Mouse (Mus musculus) intestine, embryonic 14.5 days (tissue): Measurements from ENCODE around the gene Birc2. TPM values are rescaled to one million over a fixed set of nuclear protein-coding genes. Genes with fewer than 3 reads are reported as not detected.

Experiments
- ATAC-seq: fragments of 200-750 bp; cut with Nextera tagmentation; replicated peaks from 2 replicates; pipeline ENCODE4 v1.8.0; 2017; ENCODE audit warnings: low read depth, moderate number of reproducible peaks, moderate TSS enrichment, moderate library complexity; ENCODE audit not compliant: low FRiP score, low TSS enrichment
- DNase-seq: peaks from one replicate; pipeline ENCODE4 v3.0.0-alpha.2; 2018; ENCODE audit warnings: low spot score
- H3K27ac ChIP-seq: fragments of 300-500 bp; sonication (generic); 2 replicates; pipeline ENCODE4 v1.5.1; 2014; ENCODE audit warnings: low read depth, mild to moderate bottlenecking, control low read depth
- H3K27me3 ChIP-seq: fragments of 300-500 bp; sonication (generic); replicated peaks from 2 replicates; pipeline ENCODE4 v1.6.1; 2014; ENCODE audit warnings: low read length, control low read depth; ENCODE audit not compliant: control insufficient read depth, insufficient read depth
- H3K36me3 ChIP-seq: fragments of 300-500 bp; sonication (generic); 2 replicates; pipeline ENCODE4 v1.6.1; 2014; ENCODE audit warnings: low read length, control low read depth; ENCODE audit not compliant: control insufficient read depth, insufficient read depth
- H3K4me1 ChIP-seq: fragments of 300-500 bp; sonication (generic); replicated peaks from 2 replicates; pipeline ENCODE4 v1.6.1; 2014; ENCODE audit warnings: low read length, control low read depth, mixed read lengths; ENCODE audit not compliant: control insufficient read depth, insufficient read depth
- H3K4me2 ChIP-seq: fragments of 300-500 bp; sonication (generic); 2 replicates; pipeline ENCODE4 v1.6.1; 2014; ENCODE audit warnings: low read length
- H3K4me3 ChIP-seq: fragments of 300-500 bp; sonication (generic); 2 replicates; pipeline ENCODE4 v1.5.1; 2014; ENCODE audit warnings: low read depth, low read length, control low read depth, mixed read lengths
- H3K9ac ChIP-seq: fragments of 300-500 bp; sonication (generic); 2 replicates; pipeline ENCODE4 v1.6.1; 2014; ENCODE audit warnings: mild to moderate bottlenecking, low read length
- H3K9me3 ChIP-seq: fragments of 300-500 bp; sonication (generic); 2 replicates; pipeline ENCODE4 v1.6.1; 2016; ENCODE audit warnings: low read length, control low read depth; ENCODE audit not compliant: control insufficient read depth
- WGBS: fragments of 180-500 bp; shearing (Covaris S2); extraction: QIAGEN DNeasy Blood & Tissue Kit; methylation state at CpG from one replicate; pipeline ENCODE4 v1.1.7; 2014; 5-methylcytosine and 5-hydroxymethylcytosine counted together
- polyA plus RNA-seq: library from polyadenylated mRNA; unstranded; fragments of >200 nt; fragmentation: Nextera tagmentation; extraction: Ambion mirVana; gene quantifications from 2 replicates; pipeline ENCODE4 v1.2.1, GENCODE M21; 2014

The Birc2 gene
- polyA plus RNA-seq, 1 experiment from 2014 or later = 39.8 TPM

GRCm38 (mm10) chr9:7852346-7853230 lies 15.7 kb upstream of the Birc2 start:
- Histone ChIP-seq H3K27ac (no peak overlapping the region), H3K4me3 (no peak overlapping the region), H3K4me1 (no peaks in the 10 kb centered on the region), H3K9me3 (no peaks in the 10 kb centered on the region), H3K27me3 (no peaks in the 10 kb centered on the region), H3K4me2 (no peak overlapping the region), H3K36me3 (peaks cover 4% of the 10 kb centered on the region; the same call in 1 of the 2 replicates), H3K9ac (no peak overlapping the region)
- 67% methylated on average over 4 of the region's 4 CpGs for WGBS
- ATAC-seq (no peak), DNase-seq (no peak)

GRCm38 (mm10) chr9:7851841-7852240 lies 15.0 kb upstream of the Birc2 start:
- H3K4me2 ChIP-seq = no peak overlapping the region
- H3K9me3 ChIP-seq = no peaks in the 10 kb centered on the region
- H3K4me1 ChIP-seq = no peaks in the 10 kb centered on the region
- no peaks in the 10 kb centered on the region for H3K27me3 ChIP-seq
- peaks cover 4% of the 10 kb centered on the region; the same call in 1 of the 2 replicates for H3K36me3 ChIP-seq
- ATAC-seq (no peak), DNase-seq (no peak)
- H3K9ac ChIP-seq = no peak overlapping the region
- WGBS = 87% methylated on average over 8 of the region's 8 CpGs
- no peak overlapping the region for H3K27ac ChIP-seq
- no peak overlapping the region for H3K4me3 ChIP-seq

GRCm38 (mm10) chr9:7848191-7848590 lies 11.3 kb upstream of the Birc2 start:
- no peaks in the 10 kb centered on the region for H3K9me3 ChIP-seq
- H3K36me3 ChIP-seq = peaks cover 4% of the 10 kb centered on the region; the same call in 1 of the 2 replicates
- H3K4me1 ChIP-seq = no peaks in the 10 kb centered on the region
- DNase-seq (no peak), ATAC-seq (no peak)
- no peak overlapping the region for H3K4me3 ChIP-seq
- no peaks in the 10 kb centered on the region for H3K27me3 ChIP-seq
- no peak overlapping the region for H3K4me2 ChIP-seq
- H3K27ac ChIP-seq = no peak overlapping the region
- H3K9ac ChIP-seq = no peak overlapping the region
- WGBS = 95% methylated on average over 18 of the region's 18 CpGs

- peaks cover 4% of the 10 kb centered on the region; the same call in 1 of the 2 replicates for H3K36me3 ChIP-seq
- H3K27me3 ChIP-seq = no peaks in the 10 kb centered on the region
- no peaks in the 10 kb centered on the region for H3K9me3 ChIP-seq
- ATAC-seq (no peak), DNase-seq (no peak)
- 88% methylated on average over 1 of the region's 1 CpGs for WGBS
- H3K4me3 ChIP-seq = no peak overlapping the region
- H3K4me2 ChIP-seq = no peak overlapping the region
- no peak overlapping the region for H3K9ac ChIP-seq
- H3K27ac ChIP-seq = no peak overlapping the region
- no peaks in the 10 kb centered on the region for H3K4me1 ChIP-seq
Measured at GRCm38 (mm10) chr9:7846667-7847199, 9.9 kb upstream of the Birc2 start.

GRCm38 (mm10) chr9:7845216-7845895 lies 8.5 kb upstream of the Birc2 start:
- no peaks in the 10 kb centered on the region for H3K27me3 ChIP-seq
- no peak overlapping the region for H3K9ac ChIP-seq
- H3K27ac ChIP-seq = no peak overlapping the region
- no peak overlapping the region for H3K4me3 ChIP-seq
- no peaks in the 10 kb centered on the region for H3K4me1 ChIP-seq
- DNase-seq (no peak), ATAC-seq (peak; percentile 59)
- whole genome bisulfite sequencing = 65% methylated on average over 4 of the region's 4 CpGs
- no peak overlapping the region for H3K4me2 ChIP-seq
- no peaks in the 10 kb centered on the region for H3K9me3 ChIP-seq
- peaks cover 4% of the 10 kb centered on the region; the same call in 1 of the 2 replicates for H3K36me3 ChIP-seq

GRCm38 (mm10) chr9:7841221-7841620 lies 4.4 kb upstream of the Birc2 start:
- 65% methylated on average over 6 of the region's 6 CpGs for WGBS

GRCm38 (mm10) chr9:7837806-7838440 lies 1.1 kb upstream of the Birc2 start:
- DNase-seq (peak; percentile 82), ATAC-seq (no peak)
- H3K4me2 ChIP-seq = peak overlapping the region; percentile 90
- H3K9ac ChIP-seq = peak overlapping the region; percentile 85
- no peaks in the 10 kb centered on the region for H3K27me3 ChIP-seq
- no peaks in the 10 kb centered on the region for H3K9me3 ChIP-seq
- H3K4me3 ChIP-seq = peak overlapping the region; percentile 65
- H3K27ac ChIP-seq = peak overlapping the region; percentile 98
- peaks cover 8% of the 10 kb centered on the region; the same call in 1 of the 2 replicates for H3K4me1 ChIP-seq
- 11% methylated on average over 14 of the region's 14 CpGs for WGBS
- peaks cover 20% of the 10 kb centered on the region for H3K36me3 ChIP-seq

More at GRCm38 (mm10) chr9:7841221-7841620, 4.4 kb upstream of the Birc2 start:
- Histone ChIP-seq H3K9me3 (no peaks in the 10 kb centered on the region), H3K4me2 (no peak overlapping the region), H3K9ac (no peak overlapping the region), H3K4me1 (0 out of 2 replicates have a peak, but pooled peaks cover 3% of the 10 kb centered on the region), H3K36me3 (no peaks in the 10 kb centered on the region), H3K27ac (no peak overlapping the region), H3K27me3 (no peaks in the 10 kb centered on the region), H3K4me3 (no peak overlapping the region)
- ATAC-seq (no peak), DNase-seq (no peak)

- Histone ChIP-seq H3K36me3 (peaks cover 26% of the 10 kb centered on the region), H3K4me1 (peaks cover 8% of the 10 kb centered on the region; the same call in 1 of the 2 replicates), H3K27ac (peak overlapping the region; percentile 98), H3K9me3 (no peaks in the 10 kb centered on the region), H3K9ac (peak overlapping the region; percentile 85), H3K27me3 (no peaks in the 10 kb centered on the region), H3K4me3 (peak overlapping the region; percentile 65), H3K4me2 (peak overlapping the region; percentile 90)
- 0% methylated on average over 16 of the region's 16 CpGs for WGBS
- peak; percentile 85 for DNase-seq
- peak; percentile 26; the same call in 1 of the 2 replicates for ATAC-seq
Measured at GRCm38 (mm10) chr9:7836331-7836730, 533 bp downstream of the Birc2 start.
